31 mouse cellular contexts compared by ENCODE assay signal in genomic region chr11:23520473-23521205, GRCm38 (mm10). TPM values are rescaled to one million over a fixed set of nuclear protein-coding genes. Genes with fewer than 3 reads are reported as not detected.
A peak's percentile ranks its signal among the peaks of the same experiment; 100 is the strongest.
DNase-seq lines count a peak whose midpoint lies in the region; TF ChIP-seq lines count a peak whose summit lies in the region.
"Had no signal": no experiment of that assay in that cellular context is flagged by ENCODE, and none has a peak within 500 bp of the region (broad histone marks: within the 10 kb centered on the region; RNA-seq: fewer than 3 reads in every experiment).

1700093K21Rik (minus strand) TSS chr11:23521155.

- H3K79me2 ChIP-seq in C2C12 (ENCODE audit: control insufficient read depth, insufficient read depth) = peaks cover 12% of the 10 kb centered on the region

- DNase-seq in cerebellum, postnatal 10 days = peak; percentile 6 to 24
- DNase-seq in cerebellum, adult 2 months = no peak
- peak; percentile 38 for DNase-seq in layer of hippocampus, adult 11-12 months (ENCODE audit: low spot score)
- DNase-seq in layer of hippocampus, postnatal 10 days (ENCODE audit: low spot score in 2 of 2) = no peak
- DNase-seq in layer of hippocampus, adult 9-10 months (ENCODE audit: low spot score) = peak; percentile 24
- no peak for DNase-seq in c-Kit-positive CD71-positive TER-119-positive erythroid progenitor cells, embryonic 14.5 days (ENCODE audit: low spot score)
- no peak for DNase-seq in urinary bladder, postnatal 25 days (ENCODE audit: low spot score)
- DNase-seq: adrenal gland, postnatal 36 days; cerebellum, adult 9-11 months; gastrocnemius, postnatal 10 days; heart, adult 18-20 months; heart, postnatal 36 days; lung, postnatal 4 days; right cerebral cortex, postnatal 25 days had no signal

- no peak within 1 kb of the TSS for H3K4me3 ChIP-seq in cerebellum, adult 2 months (replicated peaks; ENCODE audit: insufficient read depth, low read depth, low read length)
- no peak within 1 kb of the TSS for H3K4me3 ChIP-seq in C2C12 (ENCODE audit: insufficient read depth, poor library complexity, severe bottlenecking)
- H3K4me3 ChIP-seq: limb, embryonic 13.5 days; lung, embryonic 15.5 days; neural tube, embryonic 15.5 days; stomach, embryonic 15.5 days had no signal

- TF ChIP-seq POLR2A in cerebellum, adult 2 months (IDR thresholded peaks at IDR 0.05; ENCODE audit: borderline replicate concordance, insufficient read depth, low read length) = no peak

- no peak for TF ChIP-seq CTCF in cerebellum, adult 2 months (IDR thresholded peaks at IDR 0.05; ENCODE audit: borderline replicate concordance, insufficient read depth, low read depth, low read length)
- no peak for TF ChIP-seq CTCF in C2C12 (IDR thresholded peaks at IDR 0.05; ENCODE audit: control insufficient read depth, insufficient read depth, insufficient read length)

- no peaks in the 10 kb centered on the region for H3K4me1 ChIP-seq in cerebellum, adult 2 months (ENCODE audit: control insufficient read depth, insufficient read depth, low read length)
- H3K4me1 ChIP-seq: limb, embryonic 13.5 days; lung, embryonic 15.5 days; neural tube, embryonic 15.5 days; stomach, embryonic 15.5 days had no signal

- H3K36me3 ChIP-seq in C2C12 (ENCODE audit: control insufficient read depth, insufficient read depth) = no peaks in the 10 kb centered on the region
- H3K36me3 ChIP-seq: limb, embryonic 13.5 days; lung, embryonic 15.5 days; neural tube, embryonic 15.5 days; stomach, embryonic 15.5 days had no signal

- H3K79me3 ChIP-seq in C2C12 (ENCODE audit: low read depth) = no peaks in the 10 kb centered on the region

- WGBS in cerebellum, adult 2 months = 39% methylated on average over 5 of the region's 5 CpGs

- no peak within 1 kb of the TSS for H3K27ac ChIP-seq in cerebellum, adult 2 months (ENCODE audit: insufficient read depth, low read length)
- H3K27ac ChIP-seq: hindbrain, postnatal 0 days; limb, embryonic 13.5 days; liver, embryonic 14.5 days; lung, embryonic 15.5 days; neural tube, embryonic 15.5 days; stomach, embryonic 15.5 days had no signal

- H3K27me3 ChIP-seq in cerebellum, adult 2 months (ENCODE audit: control insufficient read depth, insufficient read depth, low read length) = no peaks in the 10 kb centered on the region
- H3K27me3 ChIP-seq in C2C12 (ENCODE audit: control insufficient read depth, insufficient read depth, insufficient read length) = no peaks in the 10 kb centered on the region
- H3K27me3 ChIP-seq: limb, embryonic 13.5 days; lung, embryonic 15.5 days; neural tube, embryonic 15.5 days; stomach, embryonic 15.5 days had no signal

- peak within 1 kb of the TSS; percentile 64 for H3ac ChIP-seq in C2C12 (ENCODE audit: control insufficient read depth, insufficient read length, low read depth)

TF ChIP-seq in C2C12, 6 proteins besides CTCF, POLR2A, EP300 and RAD21:
- TF ChIP-seq MYOD1 (IDR thresholded peaks at IDR 0.05; ENCODE audit: control insufficient read depth, insufficient read length, low read depth) (no peak), MAX (IDR thresholded peaks at IDR 0.05) (no peak)

RNA-seq across cellular contexts. Expression of gene 1700093K21Rik, which starts in this region (rescaled TPM):
- polyA plus RNA-seq in cerebellum, adult 2 months (2012; rRNA removed) = 0.27 and 0.49 TPM in 2 replicates
- total RNA-seq in layer of hippocampus, postnatal 10 days (2021) = 1 to 10 TPM in 1 of 2 experiments, under 1 TPM in 1; 0.25 to 1.2 TPM
- polyA plus RNA-seq in C2C12 (2012; fragmentation: generic; extraction: Trizol) = 1.9 TPM
- total RNA-seq: adrenal gland, postnatal 36 days; heart, adult 18-20 months; heart, postnatal 36 days; layer of hippocampus, adult 18-20 months; MEL had no signal
- polyA plus RNA-seq: CD4-positive, CD25-positive, alpha-beta regulatory T cell, adult 4 months; forebrain, embryonic 11.5 days; heart, embryonic 14.5 days; intestine, postnatal 0 days; kidney, embryonic 16.5 days; limb, embryonic 13.5 days; lung, embryonic 15.5 days; midbrain, embryonic 11.5 days; neural tube, embryonic 15.5 days; spleen, adult 2 months; stomach, embryonic 15.5 days; thymus, postnatal 0 days had no signal

Comparison
In these comparisons a context has a peak if more than half of its experiments do, and no peak if none do; other contexts are left out.
1. DNase-seq: peak in cerebellum, postnatal 10 days (2 of 2), layer of hippocampus, adult 11-12 months (single experiment) and layer of hippocampus, adult 9-10 months (single experiment); none in cerebellum, adult 2 months (0 of 2), layer of hippocampus, postnatal 10 days (0 of 2), c-Kit-positive CD71-positive TER-119-positive erythroid progenitor cells, embryonic 14.5 days (single experiment) and urinary bladder, postnatal 25 days (single experiment).